Mouse (Mus musculus) spleen, postnatal 10 days (tissue): ENCODE data around the gene Lmo4.

Experiments used
- DNase-seq, 2 experiments: peaks; one replicate each; pipeline ENCODE4 v3.0.0; 2021 to 2022; ENCODE audit warnings: low spot score in 2 of 2

The Lmo4 gene

DNA sequence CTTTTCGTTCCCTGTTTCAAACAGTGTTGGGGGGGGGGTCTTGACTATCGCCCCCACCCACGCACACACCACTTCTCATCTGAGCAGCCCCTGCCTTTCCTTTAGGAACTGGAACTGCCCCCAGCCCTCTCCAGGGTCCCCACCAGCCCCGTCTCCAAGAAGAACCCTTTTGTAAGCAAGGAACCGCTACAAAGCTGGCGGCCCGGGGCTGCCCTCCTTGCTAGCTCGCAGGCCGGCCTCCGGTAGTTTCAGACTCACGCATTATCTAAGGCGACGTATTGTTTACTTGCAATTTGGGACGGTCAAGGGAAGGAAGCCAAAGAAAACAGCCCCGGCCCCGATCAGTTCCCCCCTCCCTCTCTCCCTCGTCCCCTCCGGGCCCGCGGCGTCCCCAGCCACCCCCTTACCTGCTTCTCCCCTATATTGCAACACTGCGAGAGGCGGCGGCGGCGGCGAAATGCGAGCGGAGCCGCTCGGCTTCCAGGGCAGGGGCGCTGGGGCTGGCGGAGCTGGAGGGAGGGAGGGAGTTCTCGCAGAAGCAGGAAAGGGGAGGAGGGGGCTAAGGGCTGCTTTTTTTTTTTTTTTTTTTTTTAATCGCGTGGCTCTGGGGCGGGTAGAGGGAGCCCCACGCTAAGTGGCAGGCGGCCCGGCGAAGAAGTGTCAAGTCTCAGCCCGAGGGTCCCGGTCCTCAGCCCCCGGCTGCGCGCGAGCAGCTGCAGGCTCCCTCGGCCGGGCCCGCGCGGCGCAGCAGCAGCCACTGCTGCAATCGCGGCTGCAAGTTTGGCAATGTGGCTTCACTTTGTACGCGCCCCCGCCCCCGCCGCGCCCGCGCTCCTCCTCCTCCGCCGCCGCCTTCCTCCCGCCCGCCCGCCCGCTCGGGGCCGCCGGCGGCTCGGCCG, at the start of gene Lmo4:
Gene Lmo4, minus strand, starts transcription at position 808 of the 899 bp plus-strand sequence.
- peak; percentile 63 to 84 for DNase-seq

DNA sequence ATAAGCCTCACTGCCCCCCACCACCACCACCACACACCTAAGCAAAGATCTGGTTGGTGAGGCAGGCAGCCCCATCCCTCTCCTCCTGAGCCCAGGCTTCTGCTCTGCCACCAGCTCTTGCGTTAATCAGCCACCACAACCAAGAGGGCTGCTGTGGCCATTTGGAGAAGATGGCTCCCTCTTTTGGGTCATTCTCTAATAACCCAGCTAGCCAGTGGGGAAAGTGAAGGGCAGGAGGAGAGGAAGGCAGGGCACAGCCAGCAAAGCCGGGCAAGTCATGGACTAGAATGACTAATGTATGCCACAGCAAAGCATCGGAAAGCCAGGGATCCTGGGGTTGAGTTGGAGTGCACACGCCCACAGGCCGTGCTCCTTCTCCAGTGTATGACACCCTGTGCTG, 49.3 kb upstream of the Lmo4 start:
- DNase-seq = no peak

- DNase-seq = no peak
Measured at GRCm38 (mm10) chr3:144253018-144253417, 48.0 kb upstream of the Lmo4 start.

DNA sequence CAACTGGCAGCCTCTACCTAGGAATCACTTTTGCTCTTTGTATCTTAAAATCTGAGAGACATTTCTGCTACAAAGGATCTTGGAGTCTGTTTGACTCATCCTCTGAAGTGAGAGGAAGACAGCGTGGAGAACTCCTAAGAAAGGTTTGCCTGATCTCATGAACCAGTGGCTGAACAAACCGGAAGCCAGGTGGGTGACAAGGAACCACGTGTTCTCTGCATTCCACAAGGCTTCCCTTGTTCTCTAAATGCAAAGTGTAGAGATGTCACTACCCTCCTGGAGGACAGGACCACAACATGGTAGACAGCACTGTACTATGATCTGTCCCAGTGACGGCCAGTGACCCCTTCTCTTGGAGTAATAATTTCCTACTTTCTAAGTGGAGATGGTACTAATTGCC, 47.1 kb upstream of the Lmo4 start:
- DNase-seq = no peak

DNA sequence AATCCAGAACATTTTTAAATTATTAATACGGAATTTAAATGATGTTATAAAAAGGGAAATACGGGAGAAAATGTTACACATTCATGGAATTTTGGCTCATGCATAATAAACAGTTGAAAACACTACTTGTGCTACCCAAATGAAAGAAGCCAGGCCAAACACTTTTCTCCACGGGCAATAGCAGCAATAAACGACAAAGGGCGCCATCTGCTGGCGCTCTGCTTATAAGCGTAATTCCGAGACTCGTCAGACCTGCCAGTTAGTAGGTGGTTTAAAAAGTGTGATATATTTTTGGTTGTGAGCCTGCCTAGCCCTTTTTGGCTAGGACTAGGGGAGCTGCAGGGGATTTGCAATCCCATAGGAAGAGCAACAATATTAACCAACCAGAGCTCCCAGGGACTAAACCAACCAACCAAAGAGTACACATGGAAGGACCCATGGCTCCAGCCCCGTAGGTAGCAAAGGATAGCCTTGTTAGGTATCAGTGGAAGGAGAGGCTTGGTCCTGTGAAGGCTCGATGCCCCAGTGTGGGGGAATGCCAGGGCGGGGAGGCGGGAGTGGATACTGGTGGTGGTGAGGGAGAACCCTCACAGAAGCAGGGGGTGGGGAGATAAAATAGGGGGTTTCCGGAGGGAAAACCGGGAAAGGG, 37.1 kb upstream of the Lmo4 start:
- DNase-seq = peak; percentile 31 to 80

DNA sequence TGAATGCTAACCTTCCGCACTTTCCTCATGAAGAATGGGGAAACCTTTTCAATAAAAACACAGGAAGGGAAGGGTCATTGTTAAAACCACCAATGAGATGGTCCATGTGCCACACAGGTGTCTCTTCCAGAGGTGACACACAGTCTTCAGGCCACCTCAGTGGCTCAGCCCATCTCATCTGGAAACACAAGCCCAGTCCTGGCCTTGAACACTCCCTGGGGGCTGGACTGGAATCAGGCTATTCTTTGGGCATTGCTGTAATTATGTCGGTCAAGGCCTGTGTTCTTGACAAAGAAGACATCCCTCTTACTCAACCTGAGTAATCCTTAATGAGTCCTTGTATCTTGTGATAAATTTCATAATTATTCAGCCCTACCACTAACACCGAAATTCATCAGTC, 36.1 kb upstream of the Lmo4 start:
- no peak for DNase-seq

DNA sequence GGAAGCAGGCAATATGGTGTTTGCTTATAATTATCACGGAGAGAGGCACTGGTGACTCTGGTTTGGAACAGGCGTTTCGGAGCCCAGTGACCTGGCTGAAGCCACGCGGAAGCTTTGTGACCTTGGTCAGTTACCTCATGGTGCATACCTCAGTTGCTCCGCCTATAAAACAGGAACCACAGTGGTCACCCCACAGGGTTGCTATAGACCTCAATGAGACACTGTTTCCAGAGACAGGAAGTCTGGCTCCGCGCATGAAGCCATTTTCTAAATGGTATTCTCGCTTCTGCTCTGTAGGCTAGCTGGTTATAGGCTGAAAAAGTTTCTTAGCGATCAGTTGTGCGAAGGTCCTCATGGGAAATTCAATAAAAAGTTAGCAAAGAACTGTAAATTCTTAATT, 33.5 kb upstream of the Lmo4 start:
- DNase-seq = no peak

GRCm38 (mm10) chr3:144232347-144233008, 27.5 kb upstream of the Lmo4 start:
- DNase-seq = no peak

DNA sequence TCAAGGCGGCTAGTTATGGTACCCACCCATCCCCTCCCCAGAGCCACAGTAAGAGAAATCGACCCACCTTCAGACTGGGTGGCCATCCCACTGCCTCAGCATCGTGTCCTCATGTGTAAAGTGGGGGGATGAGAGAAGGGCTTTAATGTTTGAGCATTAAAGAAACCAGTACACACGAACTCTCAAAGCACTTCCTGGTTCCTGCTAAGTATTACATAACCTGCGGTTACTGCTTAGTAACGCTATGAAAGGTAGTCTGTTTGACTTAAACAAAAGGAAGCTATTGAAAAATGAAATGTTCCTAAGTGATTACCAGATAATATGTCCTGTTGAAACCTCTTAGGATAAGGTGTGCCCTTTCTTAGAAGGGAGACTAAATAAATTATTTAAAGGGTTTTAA, 26.9 kb upstream of the Lmo4 start:
- DNase-seq = no peak

DNA sequence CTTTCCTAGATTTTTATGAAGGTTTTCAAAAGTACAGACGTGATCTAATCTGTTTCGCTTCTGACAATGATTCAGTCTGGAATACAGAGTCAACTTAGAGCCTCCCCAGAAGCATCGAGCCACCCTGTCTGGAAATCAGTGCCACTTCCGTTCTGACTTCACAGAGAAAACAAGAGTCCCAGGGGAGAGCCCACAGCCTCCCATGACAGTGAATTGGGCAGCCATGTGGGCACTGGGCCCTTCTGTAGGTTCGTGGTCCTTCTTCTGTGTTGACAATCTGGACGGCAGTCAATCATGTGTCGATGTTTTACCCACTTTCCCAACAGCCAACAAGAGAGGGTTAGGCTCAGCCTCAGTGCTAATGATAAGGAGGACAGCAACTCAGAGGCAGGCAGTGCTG, 26.4 kb upstream of the Lmo4 start:
- no peak for DNase-seq

DNA sequence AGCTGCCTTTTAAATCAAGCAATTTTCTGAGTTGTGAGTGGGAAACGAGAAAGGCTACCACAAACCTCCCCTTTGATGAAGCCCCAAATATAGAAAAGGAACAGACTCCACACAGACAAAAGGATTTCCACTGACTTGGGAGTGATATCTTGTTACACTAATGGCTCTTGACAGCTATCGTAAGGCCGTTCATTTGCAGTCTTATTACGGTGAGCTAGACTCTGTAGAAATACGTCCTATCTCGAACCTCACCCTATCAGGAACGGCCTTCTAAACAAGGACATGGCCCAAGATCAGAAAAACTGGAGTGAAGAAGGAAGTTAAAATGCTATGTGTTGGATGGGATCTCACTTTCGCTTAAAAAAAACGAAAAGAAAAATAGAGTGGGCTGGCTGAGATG, 25.0 kb upstream of the Lmo4 start:
- DNase-seq = no peak

GRCm38 (mm10) chr3:144229312-144229711, 24.3 kb upstream of the Lmo4 start:
- no peak for DNase-seq

DNA sequence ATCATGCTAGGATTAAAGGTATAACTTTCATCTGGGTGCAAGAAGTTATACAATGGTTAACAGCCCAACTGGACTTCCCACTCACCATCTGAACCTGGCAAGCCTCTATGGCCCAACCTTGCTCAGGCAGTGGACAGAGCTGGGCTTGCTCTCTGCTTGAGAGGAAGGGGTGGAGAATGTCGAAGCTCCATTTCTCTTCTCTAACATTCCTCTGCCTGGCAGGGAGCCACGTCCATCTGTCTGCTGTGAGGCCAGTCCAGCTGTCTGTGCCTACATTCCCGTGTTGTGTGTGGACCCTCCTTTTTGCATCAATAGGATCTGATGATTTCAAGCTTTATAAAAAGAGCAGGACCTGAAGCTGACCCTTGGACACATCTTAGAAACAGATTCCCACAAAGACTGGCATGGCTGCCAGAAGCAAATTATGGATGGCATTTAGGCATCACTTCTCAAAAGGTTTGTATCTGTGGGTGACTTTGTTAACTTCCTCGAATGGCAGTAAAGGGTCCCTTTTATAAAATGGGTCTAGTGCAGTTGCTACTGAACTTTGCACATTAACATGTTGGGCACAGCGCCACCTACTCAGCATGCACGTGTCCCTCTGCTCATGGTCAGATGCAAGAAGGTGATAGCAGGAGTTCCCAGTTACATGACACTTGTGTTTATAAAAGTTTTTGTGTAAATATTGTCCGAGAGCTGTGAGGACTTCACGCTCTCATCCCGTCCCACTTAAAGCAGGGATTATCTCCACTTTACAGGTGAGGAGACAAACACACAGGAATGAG, 20.6 kb upstream of the Lmo4 start:
- no peak for DNase-seq

GRCm38 (mm10) chr3:144224594-144224993, 19.6 kb upstream of the Lmo4 start:
- DNase-seq = no peak

GRCm38 (mm10) chr3:144223377-144224105, 18.5 kb upstream of the Lmo4 start:
- DNase-seq = no peak

DNA sequence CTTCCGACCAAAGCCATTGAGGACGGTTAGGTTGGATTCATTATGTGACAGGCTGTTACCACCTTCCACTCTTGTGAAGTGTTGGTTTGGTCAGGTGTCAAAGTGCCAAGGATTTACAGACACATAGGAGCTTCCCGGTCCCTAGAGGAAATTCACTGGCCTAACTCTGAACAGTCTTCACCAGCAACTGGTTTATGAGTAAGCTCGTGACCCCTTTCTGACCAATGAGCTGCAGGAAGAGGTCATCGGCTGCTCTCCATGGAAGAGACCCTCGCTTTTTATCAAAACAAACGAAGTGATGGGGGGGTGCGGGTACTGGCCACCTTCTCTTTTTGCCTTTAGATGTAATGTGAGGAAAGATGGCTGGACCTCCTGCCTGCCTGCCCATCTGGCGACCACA, 17.4 kb upstream of the Lmo4 start:
- DNase-seq = no peak

GRCm38 (mm10) chr3:144207498-144207897, 2.5 kb upstream of the Lmo4 start:
- peak; percentile 35 to 62 for DNase-seq

- no peak for DNase-seq
Measured at GRCm38 (mm10) chr3:144206942-144207341, 1.9 kb upstream of the Lmo4 start.

GRCm38 (mm10) chr3:144206261-144206660, 1.2 kb upstream of the Lmo4 start:
- no peak for DNase-seq

GRCm38 (mm10) chr3:144205351-144206153, 532 bp upstream of the Lmo4 start:
- peak; percentile 70 to 84 for DNase-seq
